Mouse (Mus musculus): ENCODE measurements around the gene Bloc1s2.
A peak's percentile ranks its signal among the peaks of the same experiment; 100 is the strongest.

The Bloc1s2 gene

GRCm38 (mm10) chr19:44127729-44128497 lies 18.3 kb downstream of the Bloc1s2 start:
- no peak for DNase-seq

DNA sequence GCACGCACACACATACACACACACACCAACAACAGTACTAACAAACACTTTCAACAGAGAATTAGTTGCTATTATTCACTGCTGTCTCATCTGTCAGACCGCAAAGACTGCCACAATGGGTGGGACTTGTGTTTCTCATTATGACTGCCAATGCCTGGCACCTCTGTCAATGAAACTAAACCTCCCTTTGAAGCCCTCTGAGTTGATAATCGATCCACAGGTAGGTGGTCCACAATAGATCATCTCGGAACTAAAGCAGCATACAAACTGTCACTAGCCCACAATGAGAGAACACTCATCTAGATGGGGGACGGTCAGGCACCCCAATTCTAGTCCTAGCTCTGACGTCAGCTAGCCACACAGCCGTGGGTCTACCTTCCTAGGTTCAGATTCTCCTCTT lies 25.1 kb downstream of the Bloc1s2 start:
- DNase-seq, result peak; percentile 59

- DNase-seq, result peak; percentile 46
These were observed 25.6 kb downstream of the Bloc1s2 start for GRCm38 (mm10) chr19:44120686-44121085.

GRCm38 (mm10) chr19:44117793-44118192 lies 28.5 kb downstream of the Bloc1s2 start:
- DNase-seq, result peak; percentile 45

DNA sequence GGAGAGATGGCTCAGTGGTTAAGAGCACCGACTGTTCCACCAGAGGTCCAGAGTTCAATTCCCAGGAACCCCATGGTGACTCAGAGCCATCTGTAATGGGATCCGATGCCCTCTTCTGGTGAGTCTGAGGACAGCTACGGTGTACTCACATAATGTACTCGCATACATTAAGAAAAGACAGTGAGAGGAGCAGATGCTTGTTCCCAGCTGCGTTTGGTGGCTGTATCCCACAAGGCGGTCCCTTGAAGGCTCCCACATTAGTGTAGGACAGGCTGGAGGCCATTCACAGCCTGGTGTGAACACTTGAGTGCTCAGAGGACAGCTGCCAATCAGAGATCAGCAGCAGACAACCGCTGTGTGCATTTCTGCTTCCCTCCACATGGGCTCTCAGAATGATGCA lies 34.5 kb downstream of the Bloc1s2 start:
- peak; percentile 59 for DNase-seq

GRCm38 (mm10) chr19:44110356-44110755 lies 35.9 kb downstream of the Bloc1s2 start:
- DNase-seq, result peak; percentile 80

DNA sequence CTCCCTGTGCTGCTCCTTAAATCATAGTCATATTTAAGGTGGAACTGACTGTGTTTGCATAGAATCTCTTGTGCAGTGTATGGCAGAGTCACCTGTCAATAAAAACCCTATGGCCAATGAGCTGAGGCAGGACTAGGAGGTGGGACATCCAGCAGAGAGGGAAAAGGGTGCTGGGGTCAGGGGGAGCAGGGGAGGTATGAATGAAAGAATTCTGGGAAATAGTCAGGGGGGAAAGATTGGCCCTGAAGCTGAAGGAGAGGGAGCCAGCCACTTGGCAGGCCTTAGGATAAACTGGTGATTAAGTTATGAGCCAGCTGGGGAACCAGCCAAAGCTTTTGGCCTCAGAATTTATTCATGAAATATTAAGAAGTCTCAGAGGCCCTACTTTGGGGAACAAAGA lies 37.2 kb downstream of the Bloc1s2 start:
- peak; percentile 88 for DNase-seq

GRCm38 (mm10) chr19:44107661-44108521 lies 38.4 kb downstream of the Bloc1s2 start:
- DNase-seq, result peak; percentile 88

- peak; percentile 99 for DNase-seq
These were observed 39.2 kb downstream of the Bloc1s2 start, which contains the start of gene Chuk for GRCm38 (mm10) chr19:44106831-44107660. Gene Chuk (minus strand): TSS chr19:44107480.

- DNase-seq, result peak; percentile 43
These were observed 41.9 kb downstream of the Bloc1s2 start for GRCm38 (mm10) chr19:44104393-44104792.

DNA sequence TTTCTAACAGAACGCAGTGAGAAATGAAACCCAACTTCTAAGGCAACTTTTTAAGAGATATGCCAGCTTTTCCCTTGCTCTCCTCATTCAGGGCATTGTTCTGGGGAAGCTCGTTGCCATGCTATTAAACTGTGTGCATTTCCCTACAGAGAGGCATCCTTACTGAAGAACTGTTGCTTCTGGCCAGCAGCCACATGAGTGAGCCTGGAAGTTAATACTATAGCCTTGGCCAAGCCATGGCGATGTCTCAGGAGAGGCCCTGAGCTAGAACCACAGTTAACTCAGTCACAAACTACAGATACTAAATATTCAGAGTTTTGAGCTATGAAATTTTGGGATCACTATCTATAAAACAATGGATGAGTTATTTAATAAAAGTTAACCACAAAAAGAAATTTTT lies 43.2 kb downstream of the Bloc1s2 start:
- DNase-seq, result peak; percentile 80

- DNase-seq, result peak; percentile 42
These were observed 45.4 kb downstream of the Bloc1s2 start for GRCm38 (mm10) chr19:44100840-44101239.
